Mouse (Mus musculus) lung, embryonic 16.5 days (tissue): ENCODE results near the gene Tlr2. TPM values are rescaled to one million over a fixed set of nuclear protein-coding genes. Genes with fewer than 3 reads are reported as not detected.
"Not testable (repeated sequence)": the region's sequence is repeated elsewhere in the genome, so short reads cannot be mapped to it uniquely, and the experiment has no call there.

Experiments used
- ATAC-seq: fragments of 200-750 bp; cut with Nextera tagmentation; 2 replicates; pipeline ENCODE4 v1.8.0; 2017; ENCODE audit warnings: low read depth, mild to moderate bottlenecking, moderate library complexity
- H3K27ac ChIP-seq: fragments of 300-500 bp; sonication (generic); 2 replicates; pipeline ENCODE4 v1.5.1; 2014; ENCODE audit warnings: mild to moderate bottlenecking, control low read depth, low read length
- H3K27me3 ChIP-seq: fragments of 300-500 bp; sonication (generic); 2 replicates; pipeline ENCODE4 v1.6.1; 2014; ENCODE audit warnings: low read depth, low read length, mixed read lengths; ENCODE audit not compliant: control insufficient read depth, insufficient read depth
- H3K36me3 ChIP-seq: fragments of 300-500 bp; sonication (generic); 2 replicates; pipeline ENCODE4 v1.6.1; 2014; ENCODE audit warnings: low read length; ENCODE audit not compliant: control insufficient read depth, insufficient read depth
- H3K4me1 ChIP-seq: fragments of 300-500 bp; sonication (generic); replicated peaks from 2 replicates; pipeline ENCODE4 v1.6.1; 2014; ENCODE audit warnings: low read length, mixed read lengths; ENCODE audit not compliant: control insufficient read depth, insufficient read depth
- H3K4me2 ChIP-seq: fragments of 300-500 bp; sonication (generic); 2 replicates; pipeline ENCODE4 v1.6.1; 2014; ENCODE audit warnings: low read depth, low read length, control low read depth
- H3K4me3 ChIP-seq: fragments of 300-500 bp; sonication (generic); 2 replicates; pipeline ENCODE4 v1.5.1; 2014; ENCODE audit warnings: mild to moderate bottlenecking, low read length, control low read depth
- H3K9ac ChIP-seq: fragments of 300-500 bp; sonication (generic); 2 replicates; pipeline ENCODE4 v1.6.1; 2014; ENCODE audit warnings: low read length, control low read depth
- H3K9me3 ChIP-seq: fragments of 300-500 bp; sonication (generic); 2 replicates; pipeline ENCODE4 v1.6.1; 2016; ENCODE audit warnings: low read length; ENCODE audit not compliant: control insufficient read depth
- WGBS: fragments of 180-500 bp; shearing (Covaris S2); extraction: QIAGEN DNeasy Blood & Tissue Kit; methylation state at CpG from one replicate; pipeline ENCODE4 v1.1.7; 2014; 5-methylcytosine and 5-hydroxymethylcytosine counted together
- polyA plus RNA-seq: library from polyadenylated mRNA; unstranded; fragments of >200 nt; fragmentation: Nextera tagmentation; extraction: Ambion mirVana; gene quantifications from 2 replicates; pipeline ENCODE4 v1.2.1, GENCODE M21; 2015

Gene Tlr2
- 4.0 and 4.8 TPM in 2 replicates for polyA plus RNA-seq

DNA sequence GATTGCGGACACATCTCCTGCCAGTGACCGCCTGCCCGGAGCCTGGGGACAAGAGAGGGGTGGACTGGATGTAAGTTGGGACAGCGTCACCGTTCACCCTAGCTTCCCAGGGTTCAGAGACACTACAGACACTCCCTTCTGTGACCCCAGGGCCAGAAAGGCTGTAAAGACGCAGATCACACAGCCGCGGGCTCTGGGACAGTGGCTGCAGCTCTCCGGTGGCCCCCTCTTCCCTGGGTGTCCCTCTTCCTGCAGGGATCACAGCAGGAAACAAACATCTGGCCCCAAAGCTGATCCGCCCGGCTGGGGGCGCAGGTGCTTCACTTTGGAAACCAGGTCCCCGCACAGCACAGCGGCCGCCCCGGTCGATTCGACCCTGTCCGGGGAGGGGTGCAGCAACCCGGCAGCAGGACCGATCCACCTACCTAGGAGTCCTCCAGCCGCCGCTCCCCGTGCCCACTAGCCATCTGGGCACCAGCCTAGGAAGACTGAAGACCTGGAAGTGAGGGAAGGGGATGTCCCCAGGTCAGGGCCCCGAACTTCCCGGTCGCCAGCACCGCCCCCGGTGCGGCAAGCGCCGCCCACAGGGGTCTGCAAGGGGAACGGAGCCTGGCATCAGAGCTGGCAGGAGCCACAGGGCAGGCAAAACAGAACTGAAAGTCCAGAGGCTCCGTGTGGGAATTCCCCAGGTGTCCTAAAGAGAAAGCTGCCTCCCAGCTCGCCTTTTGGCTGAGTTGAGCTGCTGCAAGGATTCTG is at the start of gene Tlr2:
Gene Tlr2, minus strand, starts transcription at position 673 of the 756 bp plus-strand sequence.
- H3K4me1 ChIP-seq, result no peaks in the 10 kb centered on the region
- H3K27ac ChIP-seq, result no peak within 1 kb of the TSS
- whole genome bisulfite sequencing, result under 1% methylated on average over 35 of the region's 35 CpGs
- H3K27me3 ChIP-seq, result no peaks in the 10 kb centered on the region
- H3K4me3 ChIP-seq, result peak within 1 kb of the TSS; percentile 72
- H3K4me2 ChIP-seq, result peak within 1 kb of the TSS; percentile 91
- no peaks in the 10 kb centered on the region for H3K36me3 ChIP-seq
- peak within 1 kb of the TSS; percentile 80 for H3K9ac ChIP-seq
- ATAC-seq, result peak; percentile 85
- H3K9me3 ChIP-seq, result no peaks in the 10 kb centered on the region

GRCm38 (mm10) chr3:83885163-83885562 is 43.6 kb upstream of the Tlr2 start:
- 43% methylated on average over 2 of the region's 2 CpGs for WGBS
- H3K9me3 ChIP-seq, result no peaks in the 10 kb centered on the region
- peak; percentile 71 for ATAC-seq

GRCm38 (mm10) chr3:83879261-83880050 is 37.9 kb upstream of the Tlr2 start:
- H3K4me2 ChIP-seq, ATAC-seq, H3K9me3 ChIP-seq, H3K4me3 ChIP-seq, H3K4me1 ChIP-seq, H3K27me3 ChIP-seq, H3K27ac ChIP-seq, H3K9ac ChIP-seq, H3K36me3 ChIP-seq: not testable (repeated sequence)
- WGBS, result 84% methylated on average over 5 of the region's 5 CpGs

More at GRCm38 (mm10) chr3:83885163-83885562, 43.6 kb upstream of the Tlr2 start:
- Histone ChIP-seq H3K27me3 (no peaks in the 10 kb centered on the region), H3K9ac (no peak overlapping the region), H3K4me1 (no peaks in the 10 kb centered on the region), H3K4me3 (no peak overlapping the region), H3K36me3 (no peaks in the 10 kb centered on the region), H3K4me2 (no peak overlapping the region), H3K27ac (no peak overlapping the region)

DNA sequence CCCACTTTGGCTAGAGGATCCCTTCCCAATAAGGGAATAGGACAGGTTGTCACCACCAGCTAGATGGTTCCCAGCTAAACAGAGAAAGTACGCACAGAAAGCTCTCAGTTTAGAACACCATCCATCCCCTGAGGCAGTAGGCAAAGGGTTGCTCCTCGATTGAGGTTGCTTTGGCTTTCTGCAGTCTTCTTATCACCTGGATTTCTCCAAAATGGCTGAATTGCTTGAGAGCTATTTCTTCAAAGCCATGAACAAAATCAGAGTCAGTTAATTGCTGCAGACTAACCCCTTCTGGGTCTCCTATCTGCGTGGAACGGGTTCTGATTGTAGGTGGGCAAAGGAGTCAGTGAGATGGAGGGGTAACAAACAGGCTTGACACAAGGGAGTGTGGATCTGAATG is 37.2 kb upstream of the Tlr2 start:
- Histone ChIP-seq H3K36me3 (no peaks in the 10 kb centered on the region), H3K4me2 (no peak overlapping the region), H3K27ac (no peak overlapping the region), H3K4me1 (no peaks in the 10 kb centered on the region), H3K9me3 (no peaks in the 10 kb centered on the region), H3K27me3 (no peaks in the 10 kb centered on the region), H3K9ac (no peak overlapping the region), H3K4me3 (no peak overlapping the region)
- no peak for ATAC-seq
- WGBS, result 87% methylated on average over 4 of the region's 4 CpGs

DNA sequence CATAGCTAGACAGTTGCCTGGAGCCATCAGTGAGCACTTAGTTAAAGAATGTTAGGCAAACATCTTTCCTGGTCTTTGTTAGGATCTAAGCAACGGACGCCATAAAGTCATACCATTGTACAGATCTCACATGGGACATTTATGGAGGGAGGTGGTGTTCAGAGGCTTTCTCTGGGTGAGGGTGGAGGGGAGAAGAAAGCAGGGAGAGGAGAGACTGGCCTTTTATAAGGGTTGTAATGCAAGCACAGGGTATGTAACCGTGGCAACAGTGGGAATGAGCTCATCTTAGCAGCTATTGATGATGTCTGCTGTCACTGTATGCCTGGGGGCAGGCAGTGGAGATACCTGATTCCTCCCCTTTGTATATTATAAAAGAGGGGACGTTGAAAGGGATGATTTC is 34.7 kb upstream of the Tlr2 start:
- 62% methylated on average over 4 of the region's 4 CpGs for WGBS
- Histone ChIP-seq H3K4me3 (no peak overlapping the region), H3K4me2 (no peak overlapping the region), H3K9me3 (no peaks in the 10 kb centered on the region), H3K27me3 (no peaks in the 10 kb centered on the region), H3K27ac (no peak overlapping the region), H3K36me3 (no peaks in the 10 kb centered on the region), H3K9ac (no peak overlapping the region), H3K4me1 (no peaks in the 10 kb centered on the region)
- ATAC-seq, result no peak

DNA sequence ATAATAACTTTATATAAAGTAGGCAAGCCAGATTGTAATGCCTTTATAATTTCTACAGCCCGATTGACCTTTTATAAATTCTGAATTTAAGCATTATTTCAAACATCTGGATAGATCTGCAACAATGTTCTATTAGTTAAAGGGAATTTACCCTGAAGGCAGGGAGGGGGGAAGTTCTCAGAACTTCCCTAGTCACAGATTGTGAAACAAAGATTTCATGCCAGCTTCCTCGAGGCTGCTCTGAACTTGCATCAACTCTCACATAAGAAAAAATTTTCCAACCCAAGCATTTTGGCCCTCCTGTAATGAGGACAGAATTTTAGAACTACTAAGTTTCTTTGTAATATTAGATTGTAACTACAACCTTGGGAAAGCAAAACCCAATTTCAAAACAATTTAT is 33.5 kb upstream of the Tlr2 start:
- not testable (repeated sequence) for H3K4me1 ChIP-seq, H3K4me3 ChIP-seq, H3K9me3 ChIP-seq, H3K36me3 ChIP-seq, ATAC-seq, H3K4me2 ChIP-seq, H3K27me3 ChIP-seq, H3K27ac ChIP-seq, H3K9ac ChIP-seq
- WGBS, result 79% methylated on average over 2 of the region's 2 CpGs

- not testable (repeated sequence) for ATAC-seq, H3K9ac ChIP-seq, H3K27me3 ChIP-seq, H3K9me3 ChIP-seq, H3K27ac ChIP-seq, H3K36me3 ChIP-seq, H3K4me2 ChIP-seq, H3K4me1 ChIP-seq, H3K4me3 ChIP-seq
- 87% methylated on average over 2 of the region's 2 CpGs for WGBS
These were observed 31.3 kb upstream of the Tlr2 start for GRCm38 (mm10) chr3:83872853-83873252.

DNA sequence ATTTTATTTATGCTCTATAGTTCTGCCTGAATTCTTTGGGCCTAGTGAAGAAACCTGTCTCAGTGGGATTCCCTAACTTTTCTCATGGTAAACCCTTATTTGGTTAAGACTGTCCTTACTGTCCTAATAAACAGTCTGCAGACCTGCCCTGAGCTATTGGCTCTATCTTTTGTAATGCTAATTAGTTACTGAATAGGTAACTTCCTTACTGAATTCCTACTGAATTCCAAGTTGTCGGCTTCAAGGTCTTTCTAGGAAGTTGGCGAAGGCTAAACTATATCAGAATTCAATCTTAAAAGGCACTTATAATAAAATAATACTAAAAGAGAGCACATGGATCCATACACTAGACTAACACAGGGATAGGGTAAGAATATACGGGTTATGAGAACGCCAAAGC is 30.4 kb upstream of the Tlr2 start:
- not testable (repeated sequence) for H3K27me3 ChIP-seq, ATAC-seq, H3K36me3 ChIP-seq, H3K9me3 ChIP-seq, H3K27ac ChIP-seq, H3K4me2 ChIP-seq, H3K4me1 ChIP-seq, H3K9ac ChIP-seq, H3K4me3 ChIP-seq
- 97% methylated on average over 4 of the region's 4 CpGs for WGBS

DNA sequence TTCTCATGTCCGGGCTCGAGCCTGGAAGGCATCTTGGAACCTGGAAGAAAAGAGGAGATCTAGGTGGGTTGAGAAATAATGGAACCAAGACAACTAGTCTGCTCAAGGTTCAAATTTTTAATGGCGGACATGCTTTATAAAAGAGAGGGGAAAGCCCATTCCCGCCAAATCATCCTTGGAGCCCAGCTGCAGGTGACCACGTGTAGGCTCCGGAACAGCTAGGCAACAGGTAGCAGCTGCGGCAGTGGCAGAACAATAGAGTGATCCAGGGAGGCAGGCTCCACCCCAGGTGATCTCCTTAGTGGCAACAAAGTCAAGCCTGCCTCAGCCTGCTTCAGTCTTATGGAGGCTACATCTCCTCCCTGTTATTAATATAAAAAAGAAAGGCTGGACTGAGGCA is 30.0 kb upstream of the Tlr2 start:
- H3K36me3 ChIP-seq, H3K4me3 ChIP-seq, H3K27me3 ChIP-seq, H3K27ac ChIP-seq, ATAC-seq, H3K4me1 ChIP-seq, H3K4me2 ChIP-seq, H3K9me3 ChIP-seq, H3K9ac ChIP-seq: not testable (repeated sequence)
- WGBS, result 85% methylated on average over 7 of the region's 7 CpGs
